Mouse (Mus musculus): Measurements from ENCODE around the gene Nfasc.

GRCm38 (mm10) chr1:132570906-132571305 is 170.7 kb downstream of the Nfasc start:
- no peak for TF ChIP-seq CTCF (conservative IDR thresholded peaks at IDR 0.05; ENCODE audit: low read length)
- TF ChIP-seq POU5F1 (IDR thresholded peaks at IDR 0.05; ENCODE audit: borderline replicate concordance, low read length): no peak
- TF ChIP-seq NANOG (IDR thresholded peaks at IDR 0.05; ENCODE audit: borderline replicate concordance, low read length): no peak
